Mouse (Mus musculus) gastrocnemius, adult 18-20 months (tissue): Measurements from ENCODE around the gene Azin2. TPM values are rescaled to one million over a fixed set of nuclear protein-coding genes. Genes with fewer than 3 reads are reported as not detected.
A peak's percentile ranks its signal among the peaks of the same experiment; 100 is the strongest.

Source experiments
- DNase-seq: peaks from one replicate; pipeline ENCODE4 v3.0.0; 2021; ENCODE audit warnings: low spot score
- total RNA-seq, 2 experiments: library from RNA; stranded (reverse); gene quantifications; 2 replicates each; pipeline ENCODE4 v1.2.3; 2021

Gene Azin2
- total RNA-seq, 2 experiments from 2014 or later = 2.3 to 3.4 TPM

DNA sequence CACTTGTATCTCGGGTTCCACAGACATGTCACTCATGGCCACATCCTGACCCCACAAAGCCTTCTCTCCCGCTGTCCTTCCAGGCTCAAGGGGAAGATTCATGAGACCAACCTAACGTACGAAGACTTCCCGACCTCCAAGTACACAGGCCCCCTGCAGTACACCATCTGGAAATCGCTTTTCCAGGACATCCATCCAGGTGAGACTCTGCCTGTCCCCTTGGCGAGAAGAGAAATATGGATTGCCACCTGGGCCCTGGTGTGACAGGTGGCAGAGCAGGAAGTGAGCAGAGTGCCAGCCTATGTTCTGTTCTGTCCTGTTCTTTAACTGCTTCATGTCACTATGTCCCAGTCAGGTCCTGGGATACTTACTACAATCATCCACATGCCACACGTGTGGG is 59.9 kb downstream of the Azin2 start:
- DNase-seq = no peak

DNA sequence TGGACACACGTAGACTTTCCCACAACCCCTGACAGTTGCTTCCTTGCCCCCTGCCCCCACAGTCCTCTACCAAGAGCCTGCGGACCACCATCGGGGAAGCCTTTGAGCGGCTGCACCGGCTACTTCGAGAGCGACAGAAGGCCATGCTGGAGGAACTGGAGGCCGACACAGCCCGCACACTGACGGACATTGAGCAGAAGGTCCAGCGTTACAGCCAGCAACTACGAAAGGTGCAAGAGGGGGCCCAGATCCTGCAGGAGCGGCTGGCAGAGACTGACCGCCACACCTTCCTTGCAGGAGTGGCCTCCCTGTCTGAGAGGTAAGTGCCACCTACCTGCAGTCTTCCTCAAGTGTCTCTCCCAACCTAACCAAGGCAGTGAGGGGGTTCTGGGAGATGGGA is 61.8 kb downstream of the Azin2 start:
- no peak for DNase-seq

DNA sequence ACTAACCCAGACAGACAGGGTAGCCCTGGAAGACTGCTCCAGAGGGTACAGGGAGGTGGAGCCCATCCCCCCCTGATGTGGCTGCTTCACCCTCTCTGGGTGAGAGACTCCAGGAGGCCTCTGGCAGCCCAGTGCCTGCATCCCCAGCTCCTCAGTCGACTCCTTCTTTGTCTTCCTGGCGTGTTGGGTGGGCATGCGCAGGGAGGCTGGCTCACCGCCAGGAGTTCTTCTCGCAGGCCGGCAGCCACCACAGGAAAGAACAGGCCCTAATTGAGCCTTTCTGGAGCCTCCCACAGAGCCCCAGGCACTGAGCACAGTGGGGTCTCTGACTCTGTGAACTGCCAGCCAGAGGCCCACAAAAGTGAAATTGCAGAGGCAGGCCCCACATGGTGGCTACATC is 62.9 kb downstream of the Azin2 start:
- no peak for DNase-seq

DNA sequence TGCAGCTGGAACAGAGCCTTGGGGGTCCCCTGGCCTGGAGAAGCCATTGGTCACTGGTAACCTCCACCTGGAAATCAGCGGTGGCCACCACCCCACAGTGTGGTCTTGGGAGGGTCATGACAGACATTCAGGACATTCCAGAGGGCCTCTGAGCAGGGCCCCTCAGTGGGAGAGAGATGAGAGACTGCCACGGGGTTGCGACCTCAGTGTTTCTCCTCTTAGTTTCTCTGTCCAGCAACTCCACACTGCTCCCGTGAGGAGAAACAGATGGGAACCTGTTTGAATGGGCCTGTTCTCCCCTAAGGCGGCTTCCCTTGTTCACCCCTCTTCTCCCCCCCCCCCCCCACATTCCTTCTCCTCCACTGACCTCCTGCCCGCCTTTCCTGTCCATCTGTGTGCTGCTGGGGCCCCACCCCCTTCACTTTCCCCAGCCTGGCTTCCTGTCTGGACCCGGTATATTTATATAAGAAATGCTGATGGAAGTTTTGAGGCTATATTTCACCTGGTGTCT is 64.3 kb downstream of the Azin2 start:
- DNase-seq = no peak

DNA sequence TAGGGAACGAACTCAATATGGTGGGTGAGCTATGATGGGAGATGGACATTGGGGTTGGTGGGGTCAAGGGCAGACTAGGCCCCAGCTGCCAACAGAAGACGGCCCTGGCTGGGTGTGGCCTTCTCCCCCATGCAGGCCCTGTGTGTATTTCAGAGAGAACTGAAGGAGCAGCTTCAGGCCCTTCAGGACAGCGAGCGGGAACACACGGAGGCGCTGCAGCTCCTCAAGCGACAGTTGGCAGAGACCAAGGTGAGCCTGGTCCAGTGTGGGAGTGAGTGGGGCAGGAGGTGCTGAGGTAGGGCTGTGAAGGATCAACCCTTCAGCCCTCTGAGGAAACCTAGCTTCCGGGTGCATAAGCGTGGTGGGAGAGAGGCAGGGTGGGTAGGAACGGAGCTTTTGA is 65.6 kb downstream of the Azin2 start:
- no peak for DNase-seq

DNA sequence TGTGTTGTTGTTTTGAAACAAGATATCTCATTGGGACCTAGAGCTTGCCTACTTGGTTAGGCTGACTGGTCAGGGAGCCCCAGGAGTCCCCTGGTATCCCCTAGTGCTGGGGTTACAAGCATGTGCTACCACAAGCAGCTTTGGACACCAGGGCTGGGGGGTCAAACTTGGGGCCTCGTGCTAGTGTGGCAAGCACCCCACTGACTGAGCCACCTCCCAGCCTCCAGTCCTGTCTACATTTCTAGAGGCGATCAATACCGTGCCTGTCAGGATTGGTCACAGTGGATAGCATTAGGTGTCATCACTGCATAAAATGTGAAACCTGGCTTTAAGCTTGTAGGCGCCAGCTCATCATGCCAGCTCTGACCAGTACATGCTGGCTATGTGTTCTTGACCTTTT is 66.4 kb downstream of the Azin2 start:
- no peak for DNase-seq

DNA sequence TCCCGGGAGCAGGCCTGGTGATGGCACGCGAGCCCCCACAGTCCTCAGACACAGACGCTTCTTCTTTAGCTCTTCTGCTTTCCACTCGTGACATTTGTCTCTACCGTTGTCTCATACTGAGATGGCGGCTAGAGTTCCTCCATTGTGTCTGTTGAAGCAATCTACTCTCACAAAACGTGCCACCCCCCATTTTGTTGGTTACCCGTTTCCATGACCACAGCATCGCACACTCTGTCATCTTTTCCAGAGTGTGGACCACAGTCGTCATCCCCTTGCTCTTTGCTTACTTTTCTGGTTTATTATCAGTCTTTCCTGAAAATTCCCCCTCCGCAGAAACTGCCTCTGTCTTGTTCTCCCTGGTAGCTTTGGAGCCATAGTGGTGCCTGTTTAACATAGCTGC is 68.1 kb downstream of the Azin2 start:
- no peak for DNase-seq

DNA sequence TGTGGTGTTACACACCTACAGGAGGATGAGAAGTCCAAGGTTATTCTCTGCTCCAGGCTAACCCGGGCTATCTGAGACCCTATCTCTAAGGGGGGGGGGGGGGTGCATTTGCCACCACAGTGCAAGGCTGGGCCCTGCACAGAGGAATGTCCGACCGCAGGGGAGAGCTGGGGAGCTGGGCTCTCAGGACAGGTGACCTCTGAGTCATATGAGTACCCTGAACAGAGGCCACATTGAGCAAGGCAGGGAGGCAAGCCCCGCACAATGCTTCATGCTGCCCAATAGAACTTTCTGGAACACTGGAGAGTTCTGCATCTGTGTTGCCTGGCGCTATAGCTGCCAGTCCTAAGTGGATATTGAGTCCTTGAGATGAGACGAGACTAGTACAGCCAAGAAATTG is 70.1 kb downstream of the Azin2 start:
- DNase-seq = no peak

DNA sequence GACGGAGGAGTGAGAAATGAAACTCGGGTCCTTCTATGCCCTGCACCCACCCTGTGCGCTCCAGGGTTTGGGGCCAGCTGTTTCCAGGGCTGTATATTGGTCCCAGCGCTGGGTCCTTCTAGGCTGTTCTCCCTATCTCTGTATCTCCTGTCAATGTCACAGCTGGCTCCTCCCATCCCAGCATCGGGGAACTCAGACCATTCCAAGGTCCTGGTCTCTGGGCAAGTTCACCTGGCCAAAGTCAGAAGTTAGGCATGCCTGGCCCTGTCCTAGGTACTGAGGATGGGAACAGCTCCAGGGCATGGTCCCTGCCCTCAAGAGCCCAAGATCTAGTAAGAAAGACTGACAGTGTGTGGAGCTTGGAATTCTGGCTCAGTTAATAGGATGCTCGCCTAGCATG is 70.5 kb downstream of the Azin2 start:
- DNase-seq = no peak

DNA sequence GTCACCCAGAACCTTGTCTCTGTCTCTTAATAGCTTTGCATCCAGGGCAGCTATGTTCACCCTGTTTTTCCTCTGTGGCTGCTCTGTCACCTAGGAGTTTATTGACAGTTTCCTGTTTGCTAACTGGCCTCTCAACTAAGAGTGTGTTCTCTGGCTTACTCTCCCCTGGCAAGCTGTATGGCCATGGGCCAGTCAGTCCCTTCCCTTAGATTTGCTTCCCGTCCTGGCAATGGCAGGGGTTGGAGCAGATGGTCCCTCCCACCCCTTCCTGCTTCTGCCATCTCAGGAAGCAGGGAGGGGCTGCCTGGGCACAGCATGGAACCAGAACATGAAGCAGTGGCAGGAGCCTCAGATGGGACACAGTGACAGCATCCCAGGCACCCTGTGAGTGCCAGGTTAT is 71.1 kb downstream of the Azin2 start:
- DNase-seq = no peak

DNA sequence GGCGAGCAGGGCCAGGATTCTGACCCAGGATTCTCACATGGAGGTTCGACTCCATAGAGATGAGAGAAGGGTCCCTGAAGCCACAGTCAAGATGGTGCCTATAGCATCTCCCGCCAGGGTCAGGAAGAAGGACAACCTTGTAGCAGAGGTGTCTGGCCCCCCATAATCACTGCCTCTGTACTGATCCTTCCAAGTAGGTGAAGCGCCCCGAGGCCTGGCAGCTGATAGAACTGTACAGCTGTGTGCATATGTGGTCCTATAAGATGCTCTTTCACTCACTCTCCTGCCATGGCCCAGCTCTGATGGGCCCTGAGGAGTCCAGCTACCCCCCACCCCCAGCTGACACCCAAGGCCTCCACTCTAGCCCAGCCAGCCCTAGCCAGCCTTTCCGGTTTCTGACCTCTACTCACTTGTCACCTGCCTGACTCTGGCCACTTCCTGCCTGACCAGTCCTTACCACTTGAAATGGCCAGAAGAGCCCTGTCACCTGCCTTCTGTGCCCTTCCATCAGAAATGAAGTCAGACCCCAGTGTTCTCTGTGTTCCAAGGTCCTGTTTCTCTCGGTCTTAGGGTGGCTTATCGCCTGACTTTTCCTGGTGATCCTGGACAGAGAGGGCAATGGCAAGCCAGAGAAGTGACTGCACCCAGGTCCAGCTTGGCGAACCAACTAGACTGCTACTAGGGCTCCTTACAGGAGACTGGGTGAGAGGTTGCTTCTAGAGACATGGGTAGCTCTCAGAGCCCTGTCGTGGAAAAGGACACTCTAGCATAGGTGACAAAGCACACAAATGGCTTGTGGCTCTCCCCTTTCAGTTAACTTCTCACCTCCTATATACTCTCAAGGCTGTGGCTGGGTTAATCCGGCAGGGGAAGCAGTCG is 72.3 kb downstream of the Azin2 start:
- no peak for DNase-seq

DNA sequence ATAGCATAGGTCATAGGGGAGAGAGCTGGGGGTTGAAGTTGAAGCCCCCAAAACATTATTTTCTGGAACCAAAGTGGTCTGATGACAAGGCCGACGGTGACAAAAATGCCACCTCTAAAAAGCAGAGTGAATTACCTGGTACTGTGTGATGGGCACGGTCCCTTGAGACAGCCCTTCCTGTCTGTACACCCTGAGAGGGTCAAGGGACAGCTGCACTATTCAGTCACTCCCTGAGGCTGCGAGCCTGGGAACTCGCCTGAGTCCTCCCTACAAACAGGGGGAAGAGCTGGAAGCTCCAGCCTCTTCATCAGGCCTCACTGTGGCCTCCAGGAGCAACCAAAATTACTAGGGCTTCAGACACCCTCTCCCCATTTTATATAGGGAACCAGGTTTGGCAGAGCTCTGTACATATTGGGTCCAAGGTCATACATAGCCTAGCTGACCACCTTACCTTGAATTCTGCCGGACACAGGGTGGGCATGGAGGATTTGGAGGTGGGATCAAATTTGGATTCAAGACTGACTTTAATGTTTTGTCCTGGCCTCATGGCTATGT is 73.7 kb downstream of the Azin2 start:
- DNase-seq = no peak

DNA sequence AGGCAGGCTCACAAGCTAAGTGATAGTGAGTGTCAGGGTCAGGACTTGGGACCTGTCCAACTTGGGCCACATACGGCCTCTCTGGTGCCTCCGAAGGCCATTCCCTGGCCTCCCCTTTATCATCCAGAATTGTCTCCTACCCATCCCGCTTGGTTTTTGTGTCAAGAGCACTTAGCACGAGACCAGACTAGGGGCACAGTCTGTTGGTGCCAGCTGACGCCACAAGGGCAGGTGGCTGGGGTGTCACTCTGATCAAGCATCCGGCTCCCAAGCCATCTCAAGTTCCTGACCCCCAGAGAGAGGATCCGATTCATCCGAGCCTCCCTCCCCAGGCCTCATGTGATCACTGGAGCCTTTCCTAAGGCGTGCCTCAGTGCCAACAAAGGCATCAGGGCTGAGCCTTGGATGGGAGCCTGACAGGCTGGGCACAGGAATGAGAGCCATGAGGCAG is 74.6 kb downstream of the Azin2 start:
- DNase-seq = no peak

DNA sequence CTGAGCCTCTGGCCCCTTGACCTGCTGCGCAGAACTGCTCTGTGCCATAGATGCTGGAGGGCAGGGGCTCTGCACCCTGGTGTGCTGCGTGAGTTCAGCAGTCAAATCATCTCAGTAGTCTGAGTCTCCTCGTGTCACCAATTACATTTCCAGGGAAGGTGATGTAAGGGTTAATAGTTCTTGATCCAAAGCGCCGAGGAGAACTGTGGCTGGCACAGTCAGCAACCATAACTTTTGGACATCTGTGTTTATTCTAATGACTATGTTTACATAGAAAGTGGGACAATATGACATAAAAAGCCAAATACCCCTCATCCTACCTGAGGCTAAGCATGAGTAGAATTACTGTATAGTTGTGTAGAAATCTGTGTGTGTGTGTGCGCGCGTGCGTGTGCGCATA is 75.2 kb downstream of the Azin2 start:
- DNase-seq = no peak

DNA sequence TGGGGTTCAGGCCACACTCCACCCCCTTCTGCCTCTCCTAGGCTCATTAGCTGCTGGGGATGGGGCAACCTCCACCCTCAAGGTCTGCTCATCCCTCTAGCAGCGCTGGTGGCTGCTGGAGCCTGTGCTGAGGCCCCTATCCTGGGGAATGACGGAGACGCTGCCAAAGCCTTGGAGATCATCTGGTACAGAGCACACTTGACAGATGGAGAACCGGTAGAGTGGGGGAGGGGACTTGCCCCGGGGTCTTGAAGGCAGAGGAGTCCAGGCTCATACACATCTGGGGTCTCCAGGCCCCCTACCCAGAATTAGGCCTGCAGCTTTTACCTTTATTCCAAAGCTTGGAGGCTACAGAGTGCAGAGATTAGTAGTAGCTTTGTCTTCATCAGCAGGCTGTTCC is 75.7 kb downstream of the Azin2 start:
- DNase-seq = no peak

DNA sequence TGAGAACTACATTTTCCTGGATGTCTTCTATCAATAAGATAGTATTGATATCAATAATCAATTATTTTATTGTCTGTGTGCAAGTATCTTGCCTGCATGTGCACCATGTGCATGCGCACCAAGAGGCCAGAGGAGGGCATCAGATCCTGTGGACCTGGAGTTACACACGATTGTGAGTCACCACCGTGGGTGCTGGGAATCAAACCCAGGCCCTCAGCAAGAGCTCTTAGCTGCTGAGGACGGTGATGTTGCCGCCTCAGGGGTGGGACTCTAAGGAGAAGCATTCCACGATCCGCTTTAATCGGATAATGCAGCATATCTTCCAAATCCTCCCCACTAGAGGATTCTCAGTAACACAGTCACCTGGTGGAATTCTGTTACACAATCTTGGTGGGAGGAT is 76.7 kb downstream of the Azin2 start:
- no peak for DNase-seq

DNA sequence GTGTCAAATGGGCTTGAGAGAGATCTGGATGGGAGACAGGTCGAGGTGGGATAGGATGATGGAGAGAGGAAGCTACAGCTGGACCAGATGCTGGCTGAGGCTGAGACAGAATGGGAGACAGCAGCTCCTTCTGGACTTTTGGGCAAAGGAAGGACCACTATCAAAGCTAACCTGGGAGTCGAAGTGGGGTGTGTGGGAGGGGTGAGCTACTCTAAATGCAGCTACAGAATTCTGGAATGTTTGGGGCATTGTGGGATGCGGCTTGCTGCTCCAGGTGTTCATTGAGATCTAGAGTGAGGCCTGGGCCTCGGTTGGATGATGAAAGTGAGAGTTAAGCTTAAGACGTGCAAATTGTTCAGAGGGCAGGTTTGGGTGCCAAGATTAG is 77.5 kb downstream of the Azin2 start:
- DNase-seq = no peak

DNA sequence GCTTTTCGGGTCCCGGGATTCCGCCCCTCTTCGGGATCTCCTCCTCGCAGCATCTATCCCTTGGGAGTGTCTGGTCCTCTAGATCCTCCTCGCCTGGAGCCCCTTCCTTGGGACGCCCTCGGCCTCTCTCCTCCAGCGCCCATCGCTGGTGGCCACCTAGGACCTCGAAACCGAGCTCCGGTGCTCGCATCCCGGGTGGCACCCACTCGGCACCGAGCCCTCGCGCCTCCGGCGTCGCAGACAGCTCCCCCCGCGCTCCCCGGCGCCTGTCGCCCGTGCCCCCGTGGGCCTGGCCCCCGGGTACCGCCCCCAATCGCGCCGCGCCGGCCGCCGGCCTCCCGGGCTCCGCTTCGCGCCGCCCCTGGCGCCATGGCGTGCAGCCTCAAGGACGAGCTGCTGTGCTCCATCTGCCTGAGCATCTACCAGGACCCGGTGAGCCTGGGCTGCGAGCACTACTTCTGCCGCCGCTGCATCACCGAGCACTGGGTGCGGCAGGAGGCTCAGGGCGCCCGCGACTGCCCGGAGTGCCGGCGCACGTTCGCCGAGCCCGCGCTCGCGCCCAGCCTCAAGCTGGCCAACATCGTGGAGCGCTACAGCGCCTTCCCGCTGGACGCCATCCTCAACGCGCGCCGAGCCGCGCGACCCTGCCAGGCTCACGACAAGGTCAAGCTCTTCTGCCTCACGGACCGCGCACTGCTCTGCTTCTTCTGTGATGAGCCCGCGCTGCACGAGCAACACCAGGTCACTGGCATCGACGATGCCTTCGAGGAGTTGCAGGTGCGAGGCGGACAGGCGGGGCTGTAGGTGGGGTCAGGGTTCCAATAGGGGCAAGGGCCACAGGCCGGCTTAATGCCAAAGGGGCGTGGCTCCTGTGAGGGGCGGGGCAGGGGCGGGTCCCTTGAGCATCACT is 78.2 kb downstream of the Azin2 start:
- DNase-seq = peak; percentile 15

DNA sequence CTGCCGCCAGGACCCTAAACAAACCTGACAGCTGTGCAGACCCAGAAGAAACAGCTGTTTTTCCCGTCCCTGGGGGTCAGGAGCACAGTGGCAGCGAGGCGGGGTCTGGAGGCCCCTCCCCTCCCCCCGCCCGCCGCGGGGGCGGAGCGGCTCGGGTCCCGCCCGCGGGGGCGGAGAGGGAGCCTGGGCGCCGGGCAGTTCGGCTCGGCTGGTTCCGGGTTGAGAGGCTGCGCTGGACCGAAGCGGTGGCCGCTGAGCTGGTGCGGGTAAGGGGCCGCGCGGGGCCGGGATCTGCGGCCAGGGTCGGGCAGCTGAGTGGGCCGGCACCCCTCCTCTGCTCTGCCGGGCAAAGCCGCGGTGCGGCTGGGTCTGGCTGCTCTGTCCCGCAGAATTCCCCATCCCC is 78.9 kb downstream of the Azin2 start, which contains the start of gene Trim62:
TSS of gene Trim62 (plus strand) at position 202 of the 403 bp plus-strand sequence.
- DNase-seq = peak; percentile 64
